Mouse (Mus musculus) retina, postnatal 7 days (tissue): ENCODE data around the gene Sox5.

Experiments used
- DNase-seq: peaks from one replicate; pipeline ENCODE4 v3.0.0-alpha.2; 2012; ENCODE audit warnings: low read depth, low spot score

Gene Sox5

DNA sequence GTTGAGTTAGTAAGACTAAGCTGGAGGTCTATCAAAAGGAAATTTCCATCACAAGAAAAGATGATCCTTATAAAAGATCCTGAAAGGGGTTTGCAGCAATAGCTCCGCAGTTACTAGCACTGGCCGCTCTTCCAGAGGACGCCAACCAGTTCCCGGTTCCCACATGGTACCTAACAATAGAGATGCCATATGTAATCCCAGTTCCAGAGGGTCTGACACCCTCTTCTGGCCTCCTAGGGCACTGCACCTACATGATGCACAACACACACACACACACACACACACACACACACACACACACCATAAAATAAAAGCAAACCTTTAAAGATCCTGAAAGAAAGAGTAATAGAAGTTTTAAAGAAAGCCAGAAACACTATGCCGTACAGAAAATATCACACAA lies 290.9 kb downstream of the Sox5 start:
- DNase-seq, result no peak

DNA sequence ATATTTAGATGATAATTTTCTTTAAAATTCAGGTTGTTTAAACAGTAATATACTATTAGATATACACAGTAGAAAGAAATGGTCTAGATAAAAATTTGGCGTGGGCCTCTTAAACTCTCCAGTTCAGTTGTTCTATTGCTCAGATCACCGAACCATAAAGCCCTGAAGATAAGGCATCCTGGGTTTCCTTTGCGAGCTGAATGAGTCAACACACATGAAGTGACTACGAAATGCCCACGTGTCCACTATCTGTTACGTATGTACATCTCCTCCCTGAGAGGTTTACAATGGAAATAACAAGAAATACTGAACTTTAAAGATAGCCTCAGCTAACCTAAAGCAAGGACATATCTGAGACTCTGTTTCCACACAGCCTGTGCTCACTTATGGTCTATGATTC lies 296.2 kb downstream of the Sox5 start:
- no peak for DNase-seq

DNA sequence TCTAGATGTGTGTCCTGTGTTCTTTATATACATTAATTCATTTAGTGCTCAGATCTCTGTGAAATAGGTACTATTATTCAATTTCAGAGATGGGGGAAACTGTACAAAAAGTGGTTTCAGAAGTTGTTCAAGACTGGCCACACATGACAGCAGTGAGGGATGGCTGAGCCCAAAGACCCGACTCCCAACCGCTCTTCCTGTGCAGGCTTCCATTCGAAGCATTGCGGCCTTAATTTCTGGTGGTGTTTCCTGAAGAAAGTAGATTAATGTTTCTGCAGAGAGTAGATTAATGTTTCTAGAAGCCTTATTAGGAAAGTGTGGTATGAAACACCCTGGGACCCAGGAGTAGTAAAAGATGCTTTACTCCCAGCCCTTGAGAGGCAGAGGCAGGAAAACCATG lies 298.6 kb downstream of the Sox5 start:
- DNase-seq, result no peak

DNA sequence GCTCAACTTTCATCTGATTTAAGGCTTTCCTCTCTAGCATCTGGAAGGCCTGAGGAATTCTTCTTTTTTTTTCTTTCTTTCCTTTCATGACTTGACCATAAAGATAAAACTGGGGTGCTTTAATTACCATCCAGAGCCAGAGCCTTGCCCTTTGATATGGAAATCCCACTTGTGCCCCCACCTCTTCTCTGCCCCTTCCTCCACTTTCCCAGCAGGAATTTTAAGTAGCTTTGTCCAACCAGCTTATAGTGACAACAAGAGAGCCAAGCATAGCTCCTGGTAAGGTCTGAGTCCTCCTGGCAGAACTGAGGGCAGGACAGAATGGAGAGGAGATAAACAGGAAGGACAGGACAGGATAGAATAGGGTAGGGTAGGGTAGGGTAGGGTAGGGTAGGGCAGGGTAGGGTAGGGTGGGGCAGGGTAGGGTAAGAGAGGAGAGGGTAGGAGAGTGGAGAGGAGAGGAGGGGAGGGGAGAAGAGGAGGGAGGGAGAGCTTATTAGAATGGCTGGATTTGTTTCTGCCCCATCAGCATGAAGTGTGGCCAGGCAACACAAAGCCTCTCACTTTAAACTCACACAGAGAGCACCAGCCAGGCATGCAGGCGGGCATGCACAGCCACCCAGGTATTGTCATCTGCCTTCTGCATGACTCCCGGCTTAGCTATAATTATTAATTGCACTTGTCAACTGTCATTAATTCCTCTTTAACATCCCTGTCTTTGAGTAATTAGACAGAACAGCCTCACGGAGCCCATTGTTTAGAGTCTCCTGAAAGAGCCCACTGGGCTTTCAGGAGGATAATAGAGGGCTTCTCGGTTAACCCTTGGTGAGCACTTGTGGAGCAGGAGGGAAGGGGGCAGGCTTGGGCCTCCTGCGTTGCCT lies 300.9 kb downstream of the Sox5 start:
- DNase-seq, result peak; percentile 17

DNA sequence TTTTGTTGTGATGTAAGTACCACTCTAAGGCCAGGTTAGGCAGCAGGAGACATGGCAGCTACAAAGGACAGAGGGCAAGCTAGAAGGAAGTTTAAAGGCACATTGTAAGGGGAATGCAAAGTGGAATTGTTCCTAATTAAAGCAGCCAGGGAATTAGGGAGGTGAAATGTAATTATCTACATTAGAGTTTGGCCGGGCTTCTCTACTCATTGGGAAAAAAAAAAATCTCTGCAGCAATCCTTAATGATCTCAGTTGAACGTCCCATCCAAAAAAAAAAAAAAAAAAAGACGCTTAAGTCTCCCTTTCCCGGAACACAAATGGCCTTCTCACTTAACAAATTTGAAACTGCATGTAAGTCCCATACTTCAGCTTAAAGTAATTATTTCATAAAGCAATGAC lies 301.9 kb downstream of the Sox5 start:
- DNase-seq, result no peak

DNA sequence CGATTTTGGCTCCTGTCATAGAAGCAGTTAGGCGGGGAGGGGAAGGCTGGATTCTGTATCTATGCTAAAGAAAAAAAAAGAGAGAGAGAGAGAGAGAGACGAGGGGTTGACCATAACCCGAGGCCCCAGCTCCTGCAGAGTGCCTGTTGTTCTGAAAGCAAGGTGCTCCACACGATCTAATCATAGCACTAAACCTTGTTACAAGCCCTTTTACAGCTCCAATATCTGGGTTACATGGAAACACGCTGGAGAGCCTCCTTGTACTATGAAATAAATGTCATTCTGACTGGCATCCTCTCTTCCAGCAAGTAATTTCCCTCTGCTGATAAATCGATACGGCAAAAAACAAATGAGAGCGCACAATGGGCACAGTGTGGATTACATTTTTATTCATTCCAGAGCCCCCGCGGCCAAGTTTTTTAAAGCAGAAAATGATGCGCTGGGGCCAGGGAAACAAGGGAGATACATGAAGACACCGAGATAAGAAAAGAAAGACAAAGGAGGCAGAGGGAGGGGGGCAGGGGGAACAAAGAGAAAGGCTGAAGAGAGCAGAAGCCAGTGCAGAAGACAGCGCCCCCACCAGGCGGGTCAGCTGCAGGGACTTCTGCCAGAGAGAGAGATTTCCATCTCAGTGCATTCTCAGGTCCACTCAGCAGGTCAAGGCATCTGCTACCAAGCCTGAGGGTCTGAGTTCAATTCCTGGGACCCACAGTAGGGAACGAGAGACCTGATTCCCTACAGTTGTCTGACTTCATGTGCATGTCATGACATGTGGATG lies 304.3 kb downstream of the Sox5 start:
- no peak for DNase-seq

DNA sequence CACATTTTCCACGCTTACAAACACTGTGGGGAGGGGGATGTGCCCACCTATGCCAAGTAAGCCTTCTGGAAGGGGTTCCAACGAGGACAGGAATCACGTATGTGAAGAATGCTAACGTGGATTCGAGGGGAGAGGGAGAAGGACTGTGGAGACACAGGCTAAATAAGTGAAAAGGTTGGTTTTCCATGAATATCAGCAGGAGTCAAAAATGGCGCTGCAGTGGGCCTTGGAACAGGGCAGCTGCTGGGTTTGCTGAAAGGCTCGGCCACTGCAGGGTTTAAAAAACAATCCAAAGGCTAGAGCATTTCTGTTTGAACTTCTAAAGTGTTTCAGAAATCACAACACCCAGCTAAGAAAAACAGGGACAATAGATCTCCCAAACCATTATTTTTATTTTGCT lies 308.3 kb downstream of the Sox5 start:
- no peak for DNase-seq

DNA sequence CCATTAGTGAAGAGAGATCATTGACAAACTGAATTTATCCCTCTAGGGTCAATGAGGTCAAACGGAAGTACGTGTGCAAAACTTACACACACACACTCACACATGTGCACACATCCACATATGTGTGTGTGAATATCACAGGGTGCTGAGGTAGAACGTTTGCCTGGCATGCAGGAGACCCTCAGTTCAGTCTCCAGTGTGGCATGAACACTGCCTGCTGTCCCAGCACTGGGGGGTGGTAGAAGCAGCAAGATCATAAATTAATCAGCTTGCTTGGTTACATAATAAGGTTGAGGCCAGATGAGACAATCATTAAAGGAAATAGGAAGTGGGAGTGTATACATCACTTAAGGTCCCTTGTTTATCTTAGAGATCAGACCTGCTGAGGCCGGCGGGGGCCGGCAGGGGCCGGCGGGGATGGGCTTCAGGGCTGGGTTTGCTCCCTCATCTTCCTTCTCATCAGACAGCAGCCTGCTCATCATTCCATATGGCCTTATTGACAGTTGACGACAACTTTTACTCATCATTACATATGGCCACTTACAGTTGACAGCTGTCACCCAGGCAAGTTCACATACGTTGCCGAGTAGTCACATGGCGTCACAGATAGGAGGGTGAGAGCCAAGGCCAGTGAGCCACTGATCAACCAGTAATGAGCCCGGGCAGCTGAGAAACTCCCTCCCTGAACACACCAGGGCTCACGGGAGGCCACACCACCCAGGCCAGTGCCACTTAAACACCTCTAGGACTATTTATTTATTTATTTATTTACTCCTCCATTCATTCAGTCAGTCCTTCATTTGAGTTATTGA lies 309.5 kb downstream of the Sox5 start:
- no peak for DNase-seq

DNA sequence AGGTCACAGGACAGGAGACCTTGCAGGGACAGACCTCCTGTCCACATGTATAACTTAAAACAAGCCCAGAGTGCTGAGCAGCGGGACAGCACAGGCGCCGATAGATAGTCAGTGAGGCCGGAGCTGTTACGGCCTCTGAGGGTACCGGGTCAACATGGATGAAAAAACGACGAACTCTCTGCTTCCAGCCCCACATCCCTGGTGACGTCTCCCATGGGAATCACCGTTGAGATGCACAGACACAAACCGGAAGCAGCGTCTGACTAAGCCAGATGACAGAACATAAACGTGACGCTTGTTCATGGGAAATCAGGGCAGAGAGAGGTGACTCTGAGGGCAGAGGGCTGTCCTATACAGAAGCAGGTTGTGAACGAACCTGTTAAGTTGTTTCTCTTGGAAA lies 315.1 kb downstream of the Sox5 start:
- DNase-seq, result no peak

DNA sequence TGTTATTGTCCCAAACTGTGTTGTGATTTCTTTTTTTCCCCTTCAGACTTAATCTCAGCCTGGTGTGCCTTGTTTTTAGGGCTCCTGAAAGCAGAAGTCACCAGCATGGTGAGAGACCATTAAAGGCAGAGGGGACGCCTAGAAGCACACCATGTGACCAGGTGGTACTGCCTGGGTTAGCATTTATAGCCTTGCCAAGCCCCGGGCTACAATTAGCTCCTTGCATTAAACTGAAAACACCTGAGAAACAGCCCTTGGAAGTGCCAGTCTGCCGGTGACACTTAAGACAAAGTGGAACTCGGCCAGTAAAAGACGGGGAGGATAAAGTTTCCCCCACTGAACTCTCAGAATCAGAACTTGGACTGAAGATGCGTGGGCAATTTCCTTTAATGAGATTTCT lies 318.1 kb downstream of the Sox5 start:
- DNase-seq, result no peak

DNA sequence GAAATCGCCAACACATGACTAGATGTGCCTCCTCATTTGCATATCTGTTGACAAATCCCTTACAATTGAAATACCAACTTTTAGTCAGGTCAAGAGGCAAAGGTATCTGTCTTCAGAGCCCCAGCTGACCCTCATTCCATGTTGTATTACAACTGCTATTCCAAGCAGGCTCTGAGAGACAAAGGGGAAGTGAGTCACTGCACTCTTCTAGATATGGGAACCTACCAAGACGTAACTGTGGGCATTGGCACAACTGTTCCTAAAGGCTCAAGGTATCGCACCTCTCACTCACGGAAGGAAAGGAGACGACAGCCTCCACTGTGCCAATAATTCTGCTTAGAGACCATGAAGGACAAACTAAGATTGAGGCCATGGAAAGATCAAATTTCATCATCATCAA lies 318.5 kb downstream of the Sox5 start:
- DNase-seq, result no peak

DNA sequence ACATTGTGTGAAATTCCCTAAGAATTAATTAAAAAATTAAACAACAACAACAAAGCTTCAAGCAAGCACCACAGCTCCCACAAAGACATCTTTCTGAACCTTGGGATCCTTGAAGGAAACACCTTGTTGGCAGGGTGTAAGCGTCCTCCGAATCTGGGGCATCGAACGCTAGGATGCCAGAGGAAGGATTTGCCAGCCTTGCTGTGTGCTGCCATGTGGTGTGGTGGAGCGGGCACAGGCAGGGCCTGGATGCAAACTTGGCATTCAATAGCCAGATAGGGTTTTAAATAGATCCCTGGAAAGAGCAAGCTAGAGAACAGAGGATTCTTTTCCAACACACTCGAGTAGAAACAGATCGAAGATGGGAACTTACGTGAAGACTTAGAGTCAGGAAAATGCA lies 322.3 kb downstream of the Sox5 start:
- no peak for DNase-seq

DNA sequence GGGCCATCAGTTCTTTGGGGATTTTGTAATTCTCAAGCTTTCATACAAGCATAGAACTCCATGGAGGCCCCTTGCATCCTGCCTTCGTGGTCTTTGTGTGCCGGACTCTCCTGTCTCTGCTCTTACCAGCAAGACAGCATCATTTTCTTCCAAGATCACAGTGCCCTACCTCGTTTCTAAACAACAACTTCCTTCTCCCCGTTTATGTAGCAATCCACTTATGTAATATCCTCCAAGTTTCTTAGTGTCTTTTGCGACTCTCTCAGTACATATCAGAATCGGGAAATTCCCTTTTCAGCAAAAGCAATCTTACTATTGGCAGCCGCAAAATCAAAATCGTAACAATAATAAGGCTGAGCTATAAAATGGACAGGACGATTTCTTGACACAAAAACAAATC lies 324.3 kb downstream of the Sox5 start:
- DNase-seq, result no peak

DNA sequence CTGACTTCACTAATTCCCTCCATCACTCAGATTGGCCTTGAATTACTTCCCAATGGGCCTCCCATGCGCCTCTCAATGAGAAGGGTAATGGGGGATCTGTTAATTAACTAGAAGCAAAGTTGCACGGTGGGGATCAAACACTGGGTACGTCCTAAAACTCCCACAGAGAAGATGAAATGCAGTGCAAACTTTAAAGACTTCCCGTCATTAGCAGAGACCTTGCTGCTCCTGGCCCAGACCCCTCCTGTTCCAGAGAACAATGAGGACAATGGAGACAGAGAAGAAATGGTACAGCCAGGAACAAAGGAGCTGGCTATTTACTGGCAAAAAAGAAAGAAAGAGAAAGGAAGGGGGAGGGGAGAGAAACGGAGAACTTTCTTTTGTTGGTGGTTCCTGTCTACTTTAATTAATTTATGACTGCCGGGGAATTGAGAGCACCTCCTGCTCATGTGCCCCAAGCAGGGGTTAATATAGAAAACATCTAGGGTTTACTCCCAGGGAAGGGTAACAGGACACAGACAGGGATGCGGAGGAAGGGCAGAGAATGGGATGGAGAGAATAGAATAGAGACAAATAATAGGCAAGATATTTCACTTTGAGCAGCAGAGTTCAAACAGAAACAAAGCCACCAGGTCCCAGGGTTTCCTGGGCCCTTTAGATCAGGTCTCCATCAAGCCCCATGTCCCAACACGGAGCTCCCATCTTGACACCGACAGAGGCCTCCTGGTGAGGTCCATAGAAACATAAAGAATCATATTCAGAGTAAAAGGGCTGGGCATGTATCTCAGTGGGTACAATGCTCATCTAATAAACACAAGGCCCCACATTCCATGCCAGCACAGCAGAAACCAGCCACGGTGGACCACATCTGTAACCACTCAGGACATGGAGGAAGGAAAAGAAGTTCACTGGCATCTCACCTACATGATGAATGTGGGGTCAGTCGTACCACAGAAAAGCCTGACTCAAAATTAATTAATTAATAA lies 327.2 kb downstream of the Sox5 start:
- no peak for DNase-seq

DNA sequence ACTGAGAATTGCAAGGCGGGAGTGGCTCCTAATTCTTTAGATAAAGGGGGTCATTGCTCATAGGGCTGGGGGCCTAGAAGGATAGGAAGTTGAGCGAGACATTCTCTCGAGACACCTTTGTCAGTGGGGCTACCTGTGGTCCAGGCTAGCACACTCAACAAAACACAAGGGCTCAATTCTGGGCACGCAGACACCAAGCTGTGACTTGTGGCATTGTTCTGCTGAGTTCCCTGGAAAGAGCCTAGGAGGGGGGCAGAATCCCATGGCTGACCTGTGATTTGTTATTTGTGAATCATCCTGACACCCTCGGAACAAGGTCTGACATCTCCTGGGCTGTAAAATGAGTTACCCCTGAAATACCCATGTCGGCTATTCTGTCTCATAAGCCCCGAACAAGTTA lies 328.2 kb downstream of the Sox5 start:
- no peak for DNase-seq

DNA sequence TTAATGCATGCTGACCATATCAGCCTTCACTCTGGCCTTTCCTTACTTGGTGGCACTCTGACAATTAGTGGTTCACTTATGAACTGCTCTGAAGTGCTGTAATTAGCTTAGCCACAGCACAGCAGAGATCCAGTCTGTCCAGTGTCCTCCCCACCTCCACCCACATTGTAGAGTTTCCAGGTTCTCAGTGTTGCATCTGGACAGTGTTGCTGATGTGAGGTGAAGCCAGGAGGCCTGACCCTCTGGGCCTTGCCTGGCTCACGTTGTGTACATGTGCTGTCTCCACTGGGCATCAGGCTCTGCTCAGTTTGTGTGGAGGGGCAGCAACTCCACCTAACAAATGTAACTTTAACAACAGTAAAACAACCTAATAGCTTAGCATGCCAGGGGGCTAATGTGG lies 328.6 kb downstream of the Sox5 start:
- DNase-seq, result no peak

DNA sequence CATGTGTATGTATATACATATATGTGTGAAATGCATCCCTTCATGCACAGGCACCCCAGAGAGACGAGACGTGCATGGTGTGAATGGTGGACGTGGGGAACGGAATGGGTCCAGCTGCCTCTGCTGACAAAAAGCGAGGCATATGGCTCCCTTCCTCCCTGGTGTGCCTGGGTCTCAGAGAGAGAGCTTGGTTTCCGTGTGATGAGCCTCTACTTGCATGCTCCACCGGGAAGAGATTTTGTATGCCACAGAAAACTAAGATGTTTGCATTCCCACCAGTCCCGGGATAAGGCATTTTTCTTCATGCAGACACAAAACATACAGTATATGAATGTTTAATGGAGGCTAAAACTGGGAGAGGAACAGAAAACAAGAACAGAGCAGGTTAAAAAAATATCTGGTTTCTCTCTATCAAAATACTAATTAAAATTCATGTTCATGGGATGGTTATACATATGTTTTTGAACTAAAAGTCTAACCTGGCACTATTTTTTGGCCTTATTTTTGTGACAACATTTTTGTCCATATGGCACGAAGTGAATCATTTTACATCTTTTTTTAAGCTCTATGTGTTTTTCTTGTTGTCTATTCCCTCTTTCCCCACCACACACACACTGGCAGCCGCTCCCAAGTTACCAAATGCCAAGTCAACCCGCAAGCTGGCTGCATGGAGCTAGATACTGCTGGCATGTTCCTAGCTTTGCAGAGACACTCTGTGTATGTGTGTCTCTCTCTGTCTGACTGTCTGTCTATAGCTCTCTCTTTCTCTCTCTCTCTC lies 329.4 kb downstream of the Sox5 start:
- DNase-seq, result no peak

DNA sequence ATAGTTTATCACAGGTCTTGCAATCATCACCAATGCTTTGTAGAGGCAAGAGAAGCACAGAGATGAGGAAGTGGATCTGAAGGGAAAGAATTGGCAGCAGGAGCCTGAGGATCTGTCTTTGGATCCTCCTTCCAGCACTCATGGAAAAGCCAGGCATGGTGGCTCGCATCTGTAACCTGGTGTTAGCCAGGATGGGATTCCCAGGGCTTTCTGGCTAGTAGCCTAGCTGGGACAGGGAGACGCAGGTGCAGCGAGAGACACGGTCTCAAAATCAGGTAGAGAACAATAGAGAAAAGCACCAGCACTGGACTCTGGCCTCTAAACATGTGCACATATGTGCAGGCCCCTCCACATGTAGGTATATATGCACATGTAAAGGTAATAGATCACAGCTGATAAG lies 330.1 kb downstream of the Sox5 start:
- no peak for DNase-seq

DNA sequence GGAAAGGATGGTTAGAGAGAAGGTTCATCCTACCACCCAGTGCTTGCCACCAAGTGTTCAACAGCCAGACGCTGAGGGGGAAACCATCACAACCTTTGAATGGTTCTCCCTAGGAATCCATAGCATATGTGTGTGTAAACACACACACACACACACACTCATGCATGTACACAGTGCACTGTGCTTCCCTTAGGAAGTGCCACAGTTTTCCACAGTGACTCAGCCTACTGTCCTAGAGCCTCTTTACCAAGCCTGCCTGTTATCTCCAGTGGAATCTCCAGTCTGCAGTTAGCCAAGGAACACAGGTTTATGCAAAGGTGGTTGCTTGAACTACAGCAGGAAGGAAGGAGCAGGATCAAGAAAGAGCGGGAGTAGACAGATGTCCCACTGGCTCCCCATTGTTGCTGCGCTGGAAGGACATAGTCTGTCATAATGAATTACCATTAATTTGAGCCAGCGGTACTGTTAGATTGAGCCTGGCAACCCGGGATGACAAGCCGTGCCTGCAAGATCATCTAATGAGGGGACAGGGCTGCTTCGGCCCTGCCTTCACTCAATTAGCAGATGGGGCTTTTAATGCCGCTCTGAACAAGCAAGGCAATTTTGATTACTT lies 335.9 kb downstream of the Sox5 start:
- DNase-seq, result no peak

DNA sequence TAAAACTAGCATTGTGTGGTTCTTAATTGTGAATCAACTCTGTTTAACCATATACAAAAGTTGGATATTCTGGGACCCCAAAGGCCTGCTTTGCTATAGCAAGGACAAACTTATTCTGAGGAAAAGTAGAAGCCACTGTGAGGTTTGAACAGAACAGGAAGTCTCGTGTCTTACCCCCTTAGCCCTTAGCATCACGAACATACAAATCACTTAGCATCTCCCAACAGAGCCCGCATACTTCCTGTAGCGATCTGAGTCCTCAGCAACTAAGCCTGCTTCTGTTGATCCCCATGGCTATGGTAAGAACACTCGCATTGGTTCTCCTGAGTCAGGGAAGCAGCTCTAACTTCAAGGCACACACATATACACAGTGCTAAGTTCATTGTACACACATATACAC lies 337.4 kb downstream of the Sox5 start:
- DNase-seq, result no peak
